Mouse (Mus musculus) midbrain, embryonic 16.5 days (tissue): ENCODE data around the gene Gm10283. TPM values are rescaled to one million over a fixed set of nuclear protein-coding genes. Genes with fewer than 3 reads are reported as not detected.
"Not testable (repeated sequence)": the region's sequence is repeated elsewhere in the genome, so short reads cannot be mapped to it uniquely, and the experiment has no call there.

ENCODE experiments used
- ATAC-seq: fragments of 200-750 bp; cut with Nextera tagmentation; 2 replicates; pipeline ENCODE4 v1.8.0; 2017; ENCODE audit warnings: moderate TSS enrichment
- H3K27ac ChIP-seq: fragments of 300-500 bp; sonication (generic); 2 replicates; pipeline ENCODE4 v1.5.1; 2014; ENCODE audit warnings: mild to moderate bottlenecking, low read length, mixed read lengths
- H3K27me3 ChIP-seq: fragments of 300-500 bp; sonication (generic); 2 replicates; pipeline ENCODE4 v1.6.1; 2014; ENCODE audit warnings: low read depth, low read length, mixed read lengths; ENCODE audit not compliant: control insufficient read depth, insufficient read depth
- H3K36me3 ChIP-seq: fragments of 300-500 bp; sonication (generic); 2 replicates; pipeline ENCODE4 v1.6.1; 2014; ENCODE audit warnings: mild to moderate bottlenecking, low read length, moderate library complexity, mixed read lengths; ENCODE audit not compliant: control insufficient read depth, insufficient read depth
- H3K4me1 ChIP-seq: fragments of 300-500 bp; sonication (generic); 2 replicates; pipeline ENCODE4 v1.6.1; 2014; ENCODE audit warnings: mild to moderate bottlenecking, low read length, mixed read lengths; ENCODE audit not compliant: control insufficient read depth, insufficient read depth
- H3K4me2 ChIP-seq: fragments of 300-500 bp; sonication (generic); 2 replicates; pipeline ENCODE4 v1.6.1; 2014; ENCODE audit warnings: mild to moderate bottlenecking, low read length, mixed read lengths
- H3K4me3 ChIP-seq: fragments of 300-500 bp; sonication (generic); 2 replicates; pipeline ENCODE4 v1.5.1; 2014; ENCODE audit warnings: low read depth, mild to moderate bottlenecking, low read length, moderate library complexity, mixed read lengths
- H3K9ac ChIP-seq: fragments of 300-500 bp; sonication (generic); 2 replicates; pipeline ENCODE4 v1.6.1; 2014; ENCODE audit warnings: low read depth, low read length, mixed read lengths
- H3K9me3 ChIP-seq: fragments of 300-500 bp; sonication (generic); replicated peaks from 2 replicates; pipeline ENCODE4 v1.6.1; 2014; ENCODE audit warnings: mild to moderate bottlenecking, low read length, mixed read lengths; ENCODE audit not compliant: control insufficient read depth, poor library complexity, severe bottlenecking
- WGBS: fragments of 180-500 bp; shearing (Covaris S2); extraction: QIAGEN DNeasy Blood & Tissue Kit; methylation state at CpG from one replicate; pipeline ENCODE4 v1.1.7; 2014; 5-methylcytosine and 5-hydroxymethylcytosine counted together
- polyA plus RNA-seq: library from polyadenylated mRNA; unstranded; fragments of >200 nt; fragmentation: Nextera tagmentation; extraction: Ambion mirVana; gene quantifications from 2 replicates; pipeline ENCODE4 v1.2.1, GENCODE M21; 2015

Gene Gm10283
- not detected in 2 replicates for polyA plus RNA-seq

- H3K4me3 ChIP-seq, result no peak within 1 kb of the TSS
- H3K9ac ChIP-seq, result no peak within 1 kb of the TSS
- H3K27me3 ChIP-seq, result no peaks in the 10 kb centered on the region
- H3K4me1 ChIP-seq, result 0 out of 2 replicates have a peak, but pooled peaks cover 2% of the 10 kb centered on the region
- H3K36me3 ChIP-seq, result no peaks in the 10 kb centered on the region
- H3K4me2 ChIP-seq, result no peak within 1 kb of the TSS
- 48% methylated on average over 2 of the region's 2 CpGs for WGBS
- no peaks in the 10 kb centered on the region for H3K9me3 ChIP-seq
- ATAC-seq, result no peak
- no peak within 1 kb of the TSS for H3K27ac ChIP-seq
Measured at GRCm38 (mm10) chr8:60503098-60503497, at the start of gene Gm10283. Gene Gm10283 (minus strand): TSS chr8:60503198.

GRCm38 (mm10) chr8:60534945-60535344 lies 31.9 kb upstream of the Gm10283 start:
- Histone ChIP-seq H3K27me3 (no peaks in the 10 kb centered on the region), H3K4me2 (no peak overlapping the region), H3K4me3 (no peak overlapping the region), H3K9ac (no peak overlapping the region), H3K4me1 (no peaks in the 10 kb centered on the region), H3K36me3 (no peaks in the 10 kb centered on the region), H3K27ac (no peak overlapping the region), H3K9me3 (no peaks in the 10 kb centered on the region)
- WGBS, result 36% methylated on average over 2 of the region's 2 CpGs
- ATAC-seq, result no peak

- no peak overlapping the region for H3K27ac ChIP-seq
- H3K27me3 ChIP-seq, result no peaks in the 10 kb centered on the region
- H3K4me2 ChIP-seq, result no peak overlapping the region
- no peak for ATAC-seq
- no peaks in the 10 kb centered on the region for H3K4me1 ChIP-seq
- H3K9me3 ChIP-seq, result no peaks in the 10 kb centered on the region
- no peak overlapping the region for H3K4me3 ChIP-seq
- no peak overlapping the region for H3K9ac ChIP-seq
- no peaks in the 10 kb centered on the region for H3K36me3 ChIP-seq
Measured at GRCm38 (mm10) chr8:60518286-60518685, 15.3 kb upstream of the Gm10283 start.

- WGBS, result under 1% methylated on average over 25 of the region's 25 CpGs
- Histone ChIP-seq H3K27me3 (no peaks in the 10 kb centered on the region), H3K9me3 (no peaks in the 10 kb centered on the region), H3K9ac (peak within 1 kb of the TSS; percentile 72), H3K4me2 (peak within 1 kb of the TSS; percentile 73), H3K27ac (peak within 1 kb of the TSS; percentile 72), H3K4me1 (0 out of 2 replicates have a peak, but pooled peaks cover 2% of the 10 kb centered on the region), H3K4me3 (peak within 1 kb of the TSS; percentile 63), H3K36me3 (no peaks in the 10 kb centered on the region)
- peak; percentile 99 for ATAC-seq
Measured at GRCm38 (mm10) chr8:60505653-60506521, 2.9 kb upstream of the Gm10283 start, which contains the start of gene Aadat. Gene Aadat (plus strand): TSS chr8:60505932.

GRCm38 (mm10) chr8:60495046-60495445 lies 8.0 kb downstream of the Gm10283 start:
- not testable (repeated sequence) for H3K9ac ChIP-seq, H3K27me3 ChIP-seq, H3K27ac ChIP-seq, H3K36me3 ChIP-seq, H3K4me2 ChIP-seq, H3K4me1 ChIP-seq, ATAC-seq, H3K4me3 ChIP-seq, H3K9me3 ChIP-seq
- WGBS, result 80% methylated on average over 2 of the region's 2 CpGs

- ATAC-seq, result no peak
- H3K36me3 ChIP-seq, result no peaks in the 10 kb centered on the region
- H3K9me3 ChIP-seq, result no peaks in the 10 kb centered on the region
- no peak overlapping the region for H3K4me2 ChIP-seq
- 94% methylated on average over 11 of the region's 11 CpGs for WGBS
- H3K27me3 ChIP-seq, result no peaks in the 10 kb centered on the region
- H3K4me3 ChIP-seq, result no peak overlapping the region
- no peak overlapping the region for H3K27ac ChIP-seq
- no peak overlapping the region for H3K9ac ChIP-seq
- no peaks in the 10 kb centered on the region for H3K4me1 ChIP-seq
Measured at GRCm38 (mm10) chr8:60494606-60495005, 8.4 kb downstream of the Gm10283 start.

GRCm38 (mm10) chr8:60492471-60492870 lies 10.5 kb downstream of the Gm10283 start:
- Histone ChIP-seq H3K27ac (no peak overlapping the region), H3K9me3 (no peaks in the 10 kb centered on the region), H3K9ac (no peak overlapping the region), H3K4me2 (no peak overlapping the region), H3K4me3 (no peak overlapping the region), H3K4me1 (no peaks in the 10 kb centered on the region), H3K27me3 (no peaks in the 10 kb centered on the region), H3K36me3 (no peaks in the 10 kb centered on the region)
- 80% methylated on average over 3 of the region's 3 CpGs for WGBS
- ATAC-seq, result no peak

- H3K4me3 ChIP-seq, result no peak overlapping the region
- no peak overlapping the region for H3K9ac ChIP-seq
- 93% methylated on average over 2 of the region's 2 CpGs for WGBS
- no peaks in the 10 kb centered on the region for H3K9me3 ChIP-seq
- H3K4me2 ChIP-seq, result no peak overlapping the region
- ATAC-seq, result no peak
- H3K4me1 ChIP-seq, result no peaks in the 10 kb centered on the region
- H3K36me3 ChIP-seq, result no peaks in the 10 kb centered on the region
- no peaks in the 10 kb centered on the region for H3K27me3 ChIP-seq
- H3K27ac ChIP-seq, result no peak overlapping the region
Measured at GRCm38 (mm10) chr8:60491871-60492270, 11.1 kb downstream of the Gm10283 start.

GRCm38 (mm10) chr8:60490147-60490546 lies 12.9 kb downstream of the Gm10283 start:
- Histone ChIP-seq H3K4me1 (no peaks in the 10 kb centered on the region), H3K4me2 (no peak overlapping the region), H3K27ac (no peak overlapping the region), H3K9me3 (no peaks in the 10 kb centered on the region), H3K9ac (no peak overlapping the region), H3K4me3 (no peak overlapping the region), H3K27me3 (no peaks in the 10 kb centered on the region), H3K36me3 (no peaks in the 10 kb centered on the region)
- no peak for ATAC-seq
- 86% methylated on average over 2 of the region's 2 CpGs for WGBS
